Mouse (Mus musculus) cerebellum, adult 9-11 months (tissue): ENCODE data around the gene Def8.
"Not testable (repeated sequence)": the region's sequence is repeated elsewhere in the genome, so short reads cannot be mapped to it uniquely, and the experiment has no call there.

ENCODE experiments used
- DNase-seq: peaks from one replicate; pipeline ENCODE4 v3.0.0; 2022

Gene Def8

DNA sequence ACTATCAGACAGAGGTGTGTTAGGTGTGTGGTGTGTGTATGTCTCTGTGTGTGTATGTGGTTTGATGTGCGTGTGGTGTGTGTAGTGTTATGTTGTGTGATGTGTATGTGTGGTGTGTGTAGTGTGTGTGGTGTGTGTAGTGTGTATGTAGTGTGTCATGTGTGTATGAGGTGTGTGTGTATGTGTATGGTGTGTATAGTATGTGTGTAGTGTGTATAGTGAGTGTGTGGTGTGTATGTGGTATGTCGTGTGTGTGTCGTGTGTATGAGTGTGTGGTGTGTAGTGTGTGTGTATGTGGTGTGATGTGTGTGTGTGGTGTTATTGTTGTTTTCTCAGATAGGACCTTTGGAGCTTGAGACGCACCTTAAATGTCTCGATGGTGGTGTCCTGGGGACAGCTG, 19.0 kb downstream of the Def8 start:
- no peak for DNase-seq

DNA sequence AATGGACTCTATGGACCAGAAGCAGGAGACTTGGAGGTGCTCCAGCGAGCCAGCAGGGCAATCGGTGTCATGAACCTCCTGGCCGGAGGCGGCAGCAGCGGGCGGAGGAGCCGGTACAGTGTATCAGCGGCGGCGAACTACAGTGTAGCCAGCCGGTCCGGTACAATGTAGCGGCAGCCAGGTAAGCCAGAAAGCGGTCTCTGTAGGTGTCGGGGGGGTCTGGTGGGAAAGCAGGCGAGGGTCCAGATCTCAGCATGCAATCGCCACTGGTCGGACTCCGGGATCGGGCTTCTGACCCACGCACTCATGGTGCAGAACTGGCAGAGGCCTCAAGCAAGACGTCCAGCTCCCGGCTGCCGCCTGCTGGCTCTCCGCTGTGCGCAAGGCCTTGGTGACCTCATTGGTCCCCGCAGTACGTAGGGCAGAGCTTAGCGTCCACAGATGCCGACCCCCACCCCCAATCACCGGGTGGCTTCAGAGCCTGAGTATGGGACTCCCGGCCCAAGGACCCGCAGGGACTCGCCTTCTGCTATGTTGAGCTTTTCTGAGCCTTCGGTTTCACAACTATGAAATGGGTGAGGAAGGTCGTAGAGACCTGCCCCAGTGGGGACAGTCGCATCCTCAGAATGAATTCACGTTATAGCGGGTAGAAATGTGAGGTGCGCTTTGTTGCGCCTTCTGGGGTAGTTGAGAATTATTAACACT, 19.7 kb downstream of the Def8 start:
- DNase-seq, result peak; percentile 95

DNA sequence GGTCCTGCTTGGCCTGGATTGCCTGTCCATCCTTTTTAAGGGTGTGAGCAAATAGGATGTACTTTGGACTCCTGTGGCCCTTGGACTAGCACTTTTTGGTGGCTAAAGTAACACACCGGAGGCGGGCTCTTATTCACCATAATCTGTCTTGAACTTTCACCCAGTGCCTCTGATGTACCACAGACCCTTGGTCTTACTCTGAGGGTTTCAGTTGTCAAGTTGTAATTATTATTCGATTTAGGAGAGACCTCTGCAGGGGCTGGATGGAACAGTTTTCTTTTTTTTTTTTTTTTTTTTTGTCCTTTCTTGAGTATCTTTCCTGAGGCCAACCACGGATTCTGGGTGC, 20.2 kb downstream of the Def8 start:
- DNase-seq, result no peak

DNA sequence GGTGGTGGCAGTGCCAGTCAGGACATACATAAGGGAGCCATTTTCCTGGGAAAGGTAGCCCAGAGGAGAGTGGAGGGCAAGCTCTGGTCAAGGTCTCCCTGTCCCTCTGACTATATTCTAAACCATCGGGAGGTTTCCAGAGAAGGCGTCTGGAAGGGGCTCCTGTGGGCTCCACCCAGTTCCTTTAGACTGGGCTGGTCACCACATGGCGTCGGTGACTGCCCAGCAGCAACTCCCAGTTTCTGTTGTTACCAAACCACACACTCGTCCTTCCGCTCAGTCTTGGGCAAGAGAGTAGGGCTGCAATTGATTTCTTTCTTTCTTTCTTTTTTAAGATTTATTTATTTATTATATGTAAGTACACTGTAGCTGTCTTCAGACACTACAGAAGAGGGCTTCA, 20.8 kb downstream of the Def8 start:
- no peak for DNase-seq

DNA sequence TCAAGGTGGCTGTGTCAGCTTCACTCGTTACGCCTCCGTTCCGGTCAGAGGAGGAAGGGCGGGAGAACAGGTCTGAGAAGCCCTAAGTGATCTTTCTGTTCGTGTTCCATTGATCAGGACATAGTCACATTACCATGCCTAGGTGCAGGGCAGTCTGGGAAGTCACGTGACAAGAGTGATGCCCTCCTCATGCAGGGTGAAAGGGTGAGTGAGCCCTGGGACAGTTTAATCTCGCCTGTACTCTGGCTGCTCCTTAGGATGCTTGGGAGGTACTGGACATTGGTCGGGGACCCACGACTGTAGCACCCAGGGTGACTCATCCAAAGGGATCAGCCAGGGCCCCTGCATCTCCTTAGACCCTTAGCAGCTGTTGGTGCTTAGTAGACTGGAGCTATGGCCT, 22.7 kb downstream of the Def8 start:
- DNase-seq, result no peak

DNA sequence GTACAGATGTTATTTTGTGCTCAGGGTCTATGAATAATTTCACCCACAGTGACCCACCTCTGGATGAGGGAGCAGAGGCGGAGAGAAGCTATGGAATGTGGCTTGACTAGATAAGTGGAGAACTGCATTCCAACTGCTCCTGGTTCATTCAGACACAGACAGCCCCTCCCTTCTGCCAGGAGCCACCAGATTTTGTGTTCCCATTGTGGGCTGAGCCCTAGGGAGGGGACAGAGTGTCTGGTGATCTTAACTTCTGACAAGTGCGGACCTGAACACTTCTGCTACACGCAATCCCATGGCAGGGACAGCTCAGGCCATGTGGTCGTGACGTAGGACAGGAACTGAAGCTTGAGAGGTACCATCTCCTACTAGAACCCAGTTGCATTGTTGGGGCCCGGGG, 23.5 kb downstream of the Def8 start:
- no peak for DNase-seq

DNA sequence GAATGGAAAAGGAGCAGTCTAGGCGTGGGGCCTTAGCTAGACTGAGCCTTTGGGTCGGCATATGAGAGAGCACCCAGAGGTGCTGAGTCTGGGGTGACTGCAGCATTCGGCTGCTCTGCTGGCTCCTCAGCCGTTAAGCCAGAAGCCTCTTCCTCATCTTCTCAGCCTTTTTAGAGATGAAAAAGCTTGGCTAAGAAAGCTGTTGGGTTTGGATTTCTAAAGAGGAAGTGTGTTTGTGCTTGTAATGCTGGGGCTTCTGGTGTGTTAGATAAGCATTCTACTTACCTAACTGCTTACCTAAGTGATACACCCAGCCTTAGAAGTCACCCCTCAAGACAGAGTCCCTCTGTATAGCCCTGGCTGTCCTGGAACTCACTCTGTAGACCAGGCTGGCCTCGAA, 27.5 kb downstream of the Def8 start:
- DNase-seq, result no peak

DNA sequence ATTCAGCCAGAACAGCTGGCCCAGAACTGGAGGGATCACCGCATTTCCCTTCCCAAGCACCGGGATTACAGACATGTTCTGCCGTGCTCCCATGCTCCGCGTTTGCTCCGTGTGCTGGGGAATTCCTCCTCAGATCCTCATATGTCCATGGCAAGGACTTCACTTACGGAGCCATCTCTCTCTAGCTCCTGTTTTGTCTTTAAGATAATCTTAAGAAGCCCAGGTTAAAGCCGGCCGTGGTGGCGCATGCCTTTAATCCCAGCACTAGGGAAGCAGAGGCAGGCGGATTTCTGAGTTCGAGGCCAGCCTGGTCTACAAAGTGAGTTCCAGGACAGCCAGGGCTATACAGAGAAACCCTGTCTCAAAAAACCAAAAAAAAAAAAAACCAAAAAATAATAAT, 28.4 kb downstream of the Def8 start:
- DNase-seq, result not testable (repeated sequence)

DNA sequence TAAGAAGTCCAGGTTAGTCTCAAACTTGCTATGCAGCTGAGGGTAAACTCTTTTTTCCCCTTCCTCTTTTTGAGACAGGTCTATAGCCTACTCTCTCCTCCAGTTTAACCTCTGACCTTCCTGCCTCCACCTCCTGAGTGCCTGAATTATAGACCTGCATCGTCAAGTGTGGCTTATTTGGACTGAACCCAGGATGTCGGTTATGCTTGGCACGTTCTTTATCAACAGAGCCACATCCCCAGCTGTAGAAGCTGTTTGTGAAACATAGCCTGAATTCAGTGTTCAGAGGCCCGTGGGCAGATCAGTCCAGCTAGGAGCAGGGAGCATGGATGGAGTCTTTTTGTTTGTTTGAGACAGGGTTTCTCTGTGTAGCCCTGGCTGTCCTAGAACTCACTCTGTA, 28.8 kb downstream of the Def8 start:
- DNase-seq, result no peak

DNA sequence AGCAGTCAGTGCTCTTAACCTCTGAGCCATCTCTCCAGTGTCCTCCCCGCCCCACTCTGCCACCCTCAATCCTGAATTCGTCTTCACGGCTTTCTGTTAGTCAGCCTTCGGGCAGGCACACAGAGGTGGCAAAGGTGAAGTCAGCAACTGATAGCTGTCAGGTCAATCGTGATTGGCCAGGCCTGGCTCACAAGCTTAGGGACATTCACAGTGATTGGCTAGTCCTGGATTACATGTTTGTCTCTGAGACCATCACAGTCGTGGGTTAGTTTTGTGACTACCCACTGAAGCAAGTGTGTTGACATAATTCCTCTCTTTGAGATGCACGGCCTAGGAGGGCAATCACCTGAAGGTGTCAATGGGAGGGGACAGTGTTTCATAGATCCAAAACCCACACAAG, 30.0 kb downstream of the Def8 start:
- no peak for DNase-seq

DNA sequence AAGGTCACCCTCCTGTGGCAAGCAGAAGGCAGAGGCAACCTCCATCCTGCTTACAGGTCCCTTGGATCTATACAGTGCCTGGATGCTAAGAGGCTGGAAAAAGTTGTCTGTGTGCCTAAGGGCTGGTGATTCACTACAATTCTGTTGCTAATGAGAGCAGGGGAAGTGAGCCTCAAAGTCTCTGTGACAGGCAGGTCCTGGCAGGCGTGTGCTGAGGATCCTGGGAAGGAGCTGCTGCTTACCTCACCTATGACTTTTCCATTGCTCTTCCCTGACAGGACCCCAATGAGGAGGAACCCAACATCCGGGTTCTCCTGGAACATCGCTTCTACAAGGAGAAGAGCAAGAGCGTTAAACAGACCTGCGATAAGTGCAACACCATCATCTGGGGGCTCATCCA, 30.6 kb downstream of the Def8 start:
- DNase-seq, result no peak

DNA sequence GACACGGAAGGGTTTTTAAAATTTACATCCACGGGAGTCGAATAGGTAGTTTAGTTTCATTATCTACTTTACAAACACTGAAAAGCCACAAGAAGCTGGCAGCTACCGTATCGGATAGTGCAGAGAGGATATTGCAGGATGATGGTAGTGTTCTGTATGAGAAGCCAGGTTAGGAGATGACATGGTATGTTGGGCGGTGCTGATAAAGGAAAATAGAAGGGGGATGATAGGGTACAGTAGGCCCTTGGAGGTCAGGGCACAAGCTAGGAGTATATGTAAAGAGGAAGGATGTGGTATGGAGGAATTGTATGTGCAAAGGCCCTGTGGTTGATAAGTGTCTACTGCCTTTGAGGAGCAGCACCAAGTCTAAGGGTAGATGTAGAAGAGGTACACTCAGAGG, 31.2 kb downstream of the Def8 start:
- DNase-seq, result no peak

DNA sequence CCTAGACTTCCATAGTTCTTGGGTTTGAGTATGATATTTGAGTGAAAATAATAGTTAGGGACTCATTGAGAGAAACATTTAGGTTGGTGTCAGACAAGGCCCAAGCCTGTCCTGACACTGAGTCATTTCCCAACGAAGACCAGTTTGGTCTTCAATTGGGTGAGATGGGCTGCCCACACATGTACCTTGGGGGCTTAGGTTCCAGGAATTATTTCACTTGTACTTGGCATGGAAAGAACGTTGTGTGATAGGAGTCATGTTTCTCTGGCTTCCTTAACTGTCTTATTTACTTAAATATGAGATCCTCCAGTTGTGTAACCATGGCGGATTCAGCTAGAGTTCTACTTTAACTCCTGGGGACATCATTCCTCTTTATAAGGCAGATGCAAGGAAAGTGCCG, 40.3 kb downstream of the Def8 start:
- DNase-seq, result no peak

DNA sequence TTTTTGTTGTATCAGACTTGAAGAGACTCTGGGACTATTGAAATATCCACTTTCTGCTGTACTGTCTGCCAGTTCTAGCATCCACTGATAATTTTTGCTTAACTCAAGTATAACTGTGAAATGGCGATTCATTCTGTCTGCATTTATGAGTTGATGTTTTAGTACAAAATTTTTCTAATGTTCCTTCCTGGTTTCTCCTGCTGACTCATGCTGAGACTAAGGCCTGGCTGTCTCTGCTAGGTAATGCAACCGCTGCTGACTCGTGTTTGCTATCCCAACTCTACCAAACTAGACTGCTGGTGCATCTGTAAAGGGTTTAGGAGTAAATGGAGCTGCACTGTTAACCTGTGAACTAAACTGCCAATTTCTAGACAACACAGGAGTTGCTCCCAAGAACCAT, 44.1 kb downstream of the Def8 start:
- no peak for DNase-seq

DNA sequence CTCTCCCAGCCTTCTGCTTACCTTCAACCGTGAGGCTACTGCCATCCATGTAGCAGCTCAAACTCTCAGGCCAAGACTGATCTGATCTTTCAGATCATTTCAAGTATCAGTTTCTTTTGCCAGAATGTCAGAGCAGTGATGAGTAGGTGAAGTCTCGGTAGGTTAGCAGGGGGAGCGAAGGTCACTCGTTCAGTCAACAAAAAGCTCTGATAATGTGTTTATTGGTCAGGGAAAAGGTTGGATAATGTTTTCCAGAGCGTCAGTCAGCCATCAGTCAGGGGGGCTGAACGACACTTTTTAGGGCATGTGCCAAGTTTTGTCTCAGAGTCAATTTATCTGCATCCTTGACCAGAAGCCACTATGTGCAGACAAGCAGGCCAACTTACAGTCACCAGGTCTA, 49.7 kb downstream of the Def8 start:
- not testable (repeated sequence) for DNase-seq

DNA sequence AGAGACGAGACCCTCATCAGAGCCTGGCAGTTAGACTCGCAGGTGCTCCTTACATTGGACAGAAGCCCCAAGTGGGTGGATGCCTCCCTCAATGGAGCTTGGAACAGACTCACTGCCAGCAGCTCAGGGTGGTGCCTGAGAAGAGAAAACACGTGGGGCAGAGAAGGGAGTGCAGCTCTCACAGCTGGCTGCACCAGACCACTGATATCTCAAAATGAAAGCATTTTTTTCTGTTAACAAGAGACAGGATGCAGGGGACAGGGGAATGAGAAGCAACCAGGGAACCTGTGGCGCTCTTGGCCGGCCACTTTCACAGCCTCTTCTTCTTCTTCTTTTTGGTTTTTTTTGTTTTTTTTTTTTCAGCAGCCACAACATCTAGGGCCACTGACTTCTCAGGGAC, 51.2 kb downstream of the Def8 start:
- DNase-seq, result not testable (repeated sequence)

DNA sequence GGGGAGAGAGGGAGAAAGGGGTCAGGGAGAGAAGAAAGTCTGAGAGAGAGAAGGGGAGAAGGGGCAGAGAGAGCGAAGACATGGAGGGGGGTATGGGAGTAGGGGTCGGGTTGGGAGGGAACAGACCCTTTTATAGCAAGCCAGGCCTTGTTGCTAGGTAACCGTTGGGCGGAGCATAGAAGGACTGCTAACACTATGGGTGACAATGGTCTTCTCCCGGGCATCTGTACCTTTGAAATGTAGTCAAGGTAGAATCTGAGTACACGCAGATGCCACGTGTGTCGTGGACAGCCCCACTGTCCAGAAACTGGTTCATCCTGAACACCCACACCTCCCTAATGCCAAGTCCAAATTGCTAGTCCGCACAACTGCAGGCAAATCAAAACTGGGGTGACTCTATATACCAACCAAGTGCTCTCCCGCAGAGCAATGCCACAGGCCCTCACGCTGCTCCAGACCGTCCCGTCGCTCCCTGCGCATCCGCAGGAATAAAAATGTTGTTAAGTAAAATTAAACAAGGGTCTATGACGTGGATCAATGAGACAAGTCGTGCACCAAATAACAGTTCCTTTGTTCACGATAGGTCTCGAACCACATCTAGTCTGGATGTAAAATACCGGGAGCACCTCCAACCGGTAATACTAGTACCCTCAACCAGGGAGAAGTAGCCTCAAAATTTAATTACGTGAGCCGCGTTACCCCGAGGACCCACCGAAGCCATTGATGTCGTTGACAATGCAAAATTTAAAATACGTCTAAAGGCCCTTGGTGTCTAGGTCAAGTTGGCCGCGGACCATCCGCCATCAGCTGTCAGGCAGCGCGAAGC, 53.8 kb downstream of the Def8 start:
- peak; percentile 50 for DNase-seq

DNA sequence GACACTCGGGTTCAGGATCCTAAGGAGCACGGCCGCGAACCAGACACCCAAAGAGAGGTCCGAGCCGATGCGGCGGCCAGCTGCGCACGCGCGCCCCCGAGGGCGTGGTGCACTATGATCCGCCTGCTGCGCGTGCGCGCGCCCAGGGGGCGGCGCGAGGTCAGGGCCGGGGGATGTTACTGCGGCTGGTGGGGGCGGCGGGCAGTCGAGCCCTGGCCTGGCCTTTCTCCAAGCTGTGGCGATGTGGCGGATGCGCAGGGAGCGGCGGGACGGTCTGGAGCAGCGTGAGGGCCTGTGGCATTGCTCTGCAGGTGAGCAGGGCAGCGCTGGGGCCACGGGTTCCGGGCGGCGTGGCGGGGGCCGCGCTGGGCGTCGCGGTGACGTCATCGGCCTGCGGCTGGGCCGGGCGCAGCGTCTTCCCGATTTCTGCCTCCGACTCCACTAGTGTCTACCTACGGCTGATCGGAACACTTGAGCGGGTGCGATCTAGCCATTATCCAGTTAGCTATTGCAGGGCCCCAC, 54.5 kb downstream of the Def8 start, which contains the start of gene Afg3l1:
Gene Afg3l1 (plus strand): TSS at position 167 of the 522 bp plus-strand sequence.
- peak; percentile 95 for DNase-seq

DNA sequence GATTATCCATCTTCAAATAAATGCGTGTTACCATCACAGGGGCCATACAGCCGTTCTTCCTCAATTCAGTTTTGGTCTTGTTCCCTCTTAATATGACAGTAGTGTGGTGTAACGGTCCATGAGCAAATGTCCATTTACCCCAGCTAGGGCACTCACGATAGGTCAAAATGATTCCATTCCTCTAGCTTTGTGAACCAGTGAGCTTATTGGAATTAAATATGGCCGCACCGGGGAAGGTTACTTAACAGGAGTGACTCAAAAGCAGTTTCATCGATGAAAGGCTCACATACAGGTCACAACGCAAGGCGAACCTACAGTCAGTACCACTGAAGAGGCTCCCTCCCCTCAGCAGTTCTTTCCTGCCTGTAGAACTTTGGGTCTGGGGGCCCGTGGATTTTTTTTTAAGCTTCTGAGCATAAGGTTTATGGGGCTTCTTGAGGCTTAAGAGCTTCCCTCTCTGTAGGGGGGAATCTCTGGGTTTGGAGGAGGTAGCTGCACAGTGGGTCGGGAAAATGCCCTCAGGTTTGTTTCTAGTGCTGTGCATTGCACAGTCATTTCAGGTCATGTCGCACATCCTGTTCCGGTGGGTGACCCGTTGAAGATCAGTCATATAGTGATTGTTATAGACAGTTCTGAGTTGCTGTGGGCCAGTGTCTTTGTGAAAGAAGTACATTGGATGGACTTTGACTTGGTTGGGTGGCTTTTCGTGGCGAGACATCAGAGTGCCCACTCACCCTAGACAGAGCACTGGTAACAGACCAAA, 55.3 kb downstream of the Def8 start:
- peak; percentile 29 for DNase-seq

DNA sequence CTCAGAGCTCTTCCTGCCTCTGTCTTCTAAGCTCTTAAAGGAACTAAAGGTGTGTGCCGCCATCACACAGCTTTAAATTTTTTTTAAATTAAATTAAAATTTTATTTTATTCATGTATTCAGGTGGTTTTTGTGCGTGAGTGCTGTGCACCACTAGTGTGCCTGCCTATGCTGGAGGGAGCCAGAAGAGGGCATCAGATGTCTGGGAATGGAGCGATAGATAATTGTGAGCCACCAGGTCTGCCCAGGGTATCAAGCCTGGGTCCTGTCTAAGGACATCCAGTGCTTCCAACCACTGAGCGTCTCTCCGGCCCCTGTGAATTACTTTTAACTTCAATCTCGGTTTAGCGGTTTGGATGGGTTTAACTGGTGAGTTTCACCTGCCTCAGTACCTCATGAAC, 59.3 kb downstream of the Def8 start:
- DNase-seq, result no peak

DNA sequence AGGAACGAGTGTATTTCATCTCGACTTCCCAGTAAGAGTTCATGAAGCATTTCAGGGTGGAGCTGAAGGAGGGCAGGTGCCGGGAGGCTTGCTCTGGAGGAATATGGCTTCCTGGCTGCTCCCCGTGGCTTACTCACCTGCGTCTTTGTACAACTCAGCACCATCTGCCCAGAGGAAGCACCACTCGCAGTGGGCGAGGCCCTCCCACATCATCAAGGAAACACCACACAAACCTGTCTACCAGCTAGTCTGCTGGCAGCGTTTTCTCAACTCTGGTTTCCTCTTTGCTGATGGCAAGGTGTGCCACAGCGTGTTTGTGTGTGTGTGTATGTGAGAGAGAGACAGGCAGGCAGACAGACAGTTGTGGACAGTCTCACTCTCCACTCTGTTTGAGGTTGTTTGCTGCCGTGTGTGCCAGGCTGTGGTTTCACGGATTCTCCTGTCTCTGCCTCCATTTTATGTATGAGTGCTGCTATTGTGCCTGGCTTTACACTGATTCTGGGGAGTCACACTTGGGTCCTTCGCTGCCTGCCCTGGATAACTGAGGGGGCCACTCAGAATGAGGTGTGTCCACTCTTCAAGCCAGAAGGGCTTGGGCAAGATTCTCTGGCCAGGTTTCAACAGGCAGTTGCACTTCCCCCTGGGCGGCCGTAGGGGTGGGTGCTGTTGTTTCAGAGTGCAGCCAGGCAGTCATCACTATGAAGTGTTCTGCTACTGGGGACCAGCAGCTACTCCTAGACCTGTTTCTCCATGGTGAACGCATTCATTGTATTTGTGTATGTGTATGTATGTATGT, 68.2 kb downstream of the Def8 start:
- DNase-seq, result no peak

DNA sequence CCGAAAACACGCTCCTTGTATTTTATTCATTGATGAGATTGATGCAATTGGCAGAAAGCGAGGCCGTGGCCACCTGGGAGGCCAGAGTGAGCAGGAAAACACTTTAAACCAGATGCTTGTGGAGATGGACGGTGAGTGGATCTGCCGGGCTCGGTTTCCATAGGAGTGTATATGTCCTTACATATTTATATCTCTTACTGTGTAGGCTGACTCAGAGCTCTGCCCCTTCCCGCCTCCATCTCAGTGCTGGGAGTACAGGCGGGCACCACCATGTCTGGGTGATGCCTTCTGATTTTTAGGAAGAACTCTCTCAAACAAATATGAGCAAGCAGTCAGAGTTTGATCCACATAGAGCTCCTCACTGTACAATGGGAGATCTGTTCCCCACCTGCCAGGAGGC, 69.6 kb downstream of the Def8 start:
- no peak for DNase-seq

DNA sequence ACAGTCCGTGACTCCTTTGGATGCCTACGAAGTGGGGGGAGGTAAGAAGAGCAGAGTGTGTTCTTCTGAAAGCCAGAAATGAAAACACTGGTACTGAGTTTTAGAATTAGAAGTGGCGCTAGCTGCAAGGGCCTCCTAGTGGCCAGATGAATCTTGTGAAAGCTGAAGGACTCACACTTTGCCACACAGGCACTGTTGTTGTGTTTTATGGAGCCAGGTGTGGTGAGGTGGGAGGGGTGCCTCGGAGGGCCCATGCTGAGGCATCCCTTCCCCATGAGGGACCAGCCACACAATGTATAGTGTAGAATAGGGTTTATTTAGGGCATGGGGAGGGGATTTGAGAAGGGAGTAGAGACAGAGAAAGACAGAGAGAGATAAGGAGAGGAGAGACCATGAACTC, 74.4 kb downstream of the Def8 start:
- no peak for DNase-seq
